Mouse (Mus musculus) lung, embryonic 15.5 days (tissue): ENCODE data around the gene Ssmem1. TPM values are rescaled to one million over a fixed set of nuclear protein-coding genes. Genes with fewer than 3 reads are reported as not detected.

Experiments
- ATAC-seq: fragments of 200-750 bp; cut with Nextera tagmentation; 2 replicates; pipeline ENCODE4 v1.8.0; 2017; ENCODE audit warnings: moderate number of reproducible peaks, borderline replicate concordance; ENCODE audit not compliant: low FRiP score, low TSS enrichment; ENCODE audit errors: extremely low read depth
- H3K27ac ChIP-seq: fragments of 300-500 bp; sonication (generic); 2 replicates; pipeline ENCODE4 v1.5.1; 2015; ENCODE audit warnings: moderate library complexity, mild to moderate bottlenecking, inconsistent platforms
- H3K27me3 ChIP-seq: fragments of 300-500 bp; sonication (generic); 2 replicates; pipeline ENCODE4 v1.6.1; 2015; ENCODE audit warnings: inconsistent platforms
- H3K36me3 ChIP-seq: fragments of 300-500 bp; sonication (generic); 2 replicates; pipeline ENCODE4 v1.6.1; 2015; ENCODE audit warnings: inconsistent platforms
- H3K4me1 ChIP-seq: fragments of 300-500 bp; sonication (generic); 2 replicates; pipeline ENCODE4 v1.6.1; 2015; ENCODE audit warnings: inconsistent platforms
- H3K4me2 ChIP-seq: fragments of 300-500 bp; sonication (generic); 2 replicates; pipeline ENCODE4 v1.6.1; 2015; ENCODE audit warnings: inconsistent platforms, mild to moderate bottlenecking, moderate library complexity
- H3K4me3 ChIP-seq: fragments of 300-500 bp; sonication (generic); 2 replicates; pipeline ENCODE4 v1.5.1; 2015; ENCODE audit warnings: mild to moderate bottlenecking, inconsistent platforms
- H3K9ac ChIP-seq: fragments of 300-500 bp; sonication (generic); 2 replicates; pipeline ENCODE4 v1.6.1; 2015; ENCODE audit warnings: inconsistent platforms
- H3K9me3 ChIP-seq: fragments of 300-500 bp; sonication (generic); 2 replicates; pipeline ENCODE4 v1.6.1; 2016; ENCODE audit warnings: inconsistent platforms
- WGBS: fragments of 180-500 bp; shearing (Covaris S2); methylation state at CpG from one replicate; pipeline ENCODE4 v1.1.7; 2015; 5-methylcytosine and 5-hydroxymethylcytosine counted together
- polyA plus RNA-seq: library from polyadenylated mRNA; unstranded; fragments of >200 nt; fragmentation: Nextera tagmentation; extraction: Ambion mirVana; gene quantifications from 2 replicates; pipeline ENCODE4 v1.2.1, GENCODE M21; 2015

Ssmem1 gene
- polyA plus RNA-seq, 1 experiment from 2014 or later = 0.12 TPM

- H3K4me3 ChIP-seq = no peak overlapping the region
- H3K27me3 ChIP-seq = no peaks in the 10 kb centered on the region
- H3K4me2 ChIP-seq = no peak overlapping the region
- H3K36me3 ChIP-seq = no peaks in the 10 kb centered on the region
- ATAC-seq = peak; percentile 65
- WGBS = 17% methylated on average over 6 of the region's 6 CpGs
- no peak overlapping the region for H3K27ac ChIP-seq
- peaks cover 22% of the 10 kb centered on the region for H3K4me1 ChIP-seq
- H3K9ac ChIP-seq = no peak overlapping the region
- no peaks in the 10 kb centered on the region for H3K9me3 ChIP-seq
Measured at GRCm38 (mm10) chr6:30528800-30529199, 19.2 kb downstream of the Ssmem1 start.

GRCm38 (mm10) chr6:30535340-30535739 is 25.7 kb downstream of the Ssmem1 start:
- no peak overlapping the region for H3K4me3 ChIP-seq
- no peak overlapping the region for H3K27ac ChIP-seq
- H3K9me3 ChIP-seq = no peaks in the 10 kb centered on the region
- peaks cover 12% of the 10 kb centered on the region for H3K4me1 ChIP-seq
- no peak overlapping the region for H3K9ac ChIP-seq
- ATAC-seq = no peak
- H3K36me3 ChIP-seq = no peaks in the 10 kb centered on the region
- H3K4me2 ChIP-seq = no peak overlapping the region
- 52% methylated on average over 3 of the region's 3 CpGs for WGBS
- no peaks in the 10 kb centered on the region for H3K27me3 ChIP-seq

GRCm38 (mm10) chr6:30538240-30538639 is 28.6 kb downstream of the Ssmem1 start:
- 19% methylated on average over 10 of the region's 10 CpGs for WGBS
- Histone ChIP-seq H3K9me3 (no peaks in the 10 kb centered on the region), H3K27me3 (no peaks in the 10 kb centered on the region), H3K4me2 (no peak overlapping the region), H3K4me3 (no peak overlapping the region), H3K27ac (peak overlapping the region; percentile 7; the same call in 1 of the 2 replicates), H3K4me1 (peaks cover 12% of the 10 kb centered on the region), H3K36me3 (no peaks in the 10 kb centered on the region), H3K9ac (no peak overlapping the region)
- no peak for ATAC-seq

- ATAC-seq = no peak
- no peaks in the 10 kb centered on the region for H3K27me3 ChIP-seq
- no peak overlapping the region for H3K4me2 ChIP-seq
- H3K9ac ChIP-seq = no peak overlapping the region
- H3K27ac ChIP-seq = 0 out of 2 replicates have a peak overlapping the region, but pooled peaks have one; percentile 7
- no peaks in the 10 kb centered on the region for H3K36me3 ChIP-seq
- no peaks in the 10 kb centered on the region for H3K9me3 ChIP-seq
- H3K4me3 ChIP-seq = no peak overlapping the region
- 48% methylated on average over 5 of the region's 5 CpGs for WGBS
- H3K4me1 ChIP-seq = peaks cover 15% of the 10 kb centered on the region
Measured at GRCm38 (mm10) chr6:30538800-30539199, 29.2 kb downstream of the Ssmem1 start.

- no peaks in the 10 kb centered on the region for H3K27me3 ChIP-seq
- WGBS = 58% methylated on average over 11 of the region's 11 CpGs
- H3K9me3 ChIP-seq = no peaks in the 10 kb centered on the region
- no peak within 1 kb of the TSS for H3K9ac ChIP-seq
- H3K4me3 ChIP-seq = no peak within 1 kb of the TSS
- no peak for ATAC-seq
- peaks cover 18% of the 10 kb centered on the region for H3K4me1 ChIP-seq
- no peak within 1 kb of the TSS for H3K4me2 ChIP-seq
- no peak within 1 kb of the TSS for H3K27ac ChIP-seq
- no peaks in the 10 kb centered on the region for H3K36me3 ChIP-seq
Measured at GRCm38 (mm10) chr6:30541009-30541799, 31.6 kb downstream of the Ssmem1 start, which contains the start of gene Cpa2. Gene Cpa2 (plus strand): TSS chr6:30541582.

- H3K27me3 ChIP-seq = no peaks in the 10 kb centered on the region
- no peak overlapping the region for H3K4me3 ChIP-seq
- WGBS = 54% methylated on average over 6 of the region's 6 CpGs
- no peaks in the 10 kb centered on the region for H3K9me3 ChIP-seq
- ATAC-seq = no peak
- H3K27ac ChIP-seq = no peak overlapping the region
- no peak overlapping the region for H3K9ac ChIP-seq
- H3K36me3 ChIP-seq = no peaks in the 10 kb centered on the region
- no peak overlapping the region for H3K4me2 ChIP-seq
- peaks cover 26% of the 10 kb centered on the region for H3K4me1 ChIP-seq
Measured at GRCm38 (mm10) chr6:30542277-30542676, 32.6 kb downstream of the Ssmem1 start.

- Histone ChIP-seq H3K4me3 (no peak overlapping the region), H3K27me3 (no peaks in the 10 kb centered on the region), H3K9ac (no peak overlapping the region), H3K4me2 (no peak overlapping the region), H3K27ac (no peak overlapping the region), H3K9me3 (no peaks in the 10 kb centered on the region), H3K36me3 (no peaks in the 10 kb centered on the region), H3K4me1 (peaks cover 27% of the 10 kb centered on the region)
- 38% methylated on average over 12 of the region's 12 CpGs for WGBS
- ATAC-seq = no peak
Measured at GRCm38 (mm10) chr6:30543077-30543476, 33.4 kb downstream of the Ssmem1 start.

- peaks cover 26% of the 10 kb centered on the region for H3K4me1 ChIP-seq
- H3K36me3 ChIP-seq = no peaks in the 10 kb centered on the region
- H3K9ac ChIP-seq = no peak overlapping the region
- H3K27ac ChIP-seq = no peak overlapping the region
- ATAC-seq = no peak
- H3K4me2 ChIP-seq = no peak overlapping the region
- no peaks in the 10 kb centered on the region for H3K27me3 ChIP-seq
- H3K9me3 ChIP-seq = no peaks in the 10 kb centered on the region
- WGBS = 37% methylated on average over 8 of the region's 8 CpGs
- no peak overlapping the region for H3K4me3 ChIP-seq
Measured at GRCm38 (mm10) chr6:30543851-30544250, 34.2 kb downstream of the Ssmem1 start.

GRCm38 (mm10) chr6:30545689-30546088 is 36.0 kb downstream of the Ssmem1 start:
- H3K4me1 ChIP-seq = peaks cover 34% of the 10 kb centered on the region
- no peak overlapping the region for H3K4me2 ChIP-seq
- H3K9ac ChIP-seq = no peak overlapping the region
- no peaks in the 10 kb centered on the region for H3K9me3 ChIP-seq
- 71% methylated on average over 7 of the region's 7 CpGs for WGBS
- no peak overlapping the region for H3K27ac ChIP-seq
- no peaks in the 10 kb centered on the region for H3K27me3 ChIP-seq
- no peak; the same call in 1 of the 2 replicates for ATAC-seq
- no peaks in the 10 kb centered on the region for H3K36me3 ChIP-seq
- H3K4me3 ChIP-seq = no peak overlapping the region

GRCm38 (mm10) chr6:30546571-30547273 is 37.1 kb downstream of the Ssmem1 start:
- Histone ChIP-seq H3K36me3 (no peaks in the 10 kb centered on the region), H3K9me3 (no peaks in the 10 kb centered on the region), H3K9ac (peak overlapping the region; percentile 19; the same call in 1 of the 2 replicates), H3K4me3 (peak overlapping the region; percentile 30), H3K27me3 (no peaks in the 10 kb centered on the region), H3K4me2 (peak overlapping the region; percentile 59), H3K4me1 (peaks cover 36% of the 10 kb centered on the region), H3K27ac (peak overlapping the region; percentile 81)
- WGBS = 14% methylated on average over 17 of the region's 17 CpGs
- ATAC-seq = no peak; the same call in 1 of the 2 replicates

- 1% methylated on average over 13 of the region's 17 CpGs for WGBS
- H3K9ac ChIP-seq = peak overlapping the region; percentile 19; the same call in 1 of the 2 replicates
- ATAC-seq = no peak
- H3K9me3 ChIP-seq = no peaks in the 10 kb centered on the region
- H3K27ac ChIP-seq = peak overlapping the region; percentile 81
- H3K4me2 ChIP-seq = peak overlapping the region; percentile 59
- H3K4me3 ChIP-seq = peak overlapping the region; percentile 30
- H3K4me1 ChIP-seq = peaks cover 41% of the 10 kb centered on the region
- H3K36me3 ChIP-seq = no peaks in the 10 kb centered on the region
- no peaks in the 10 kb centered on the region for H3K27me3 ChIP-seq
Measured at GRCm38 (mm10) chr6:30547274-30547645, 37.6 kb downstream of the Ssmem1 start.
